Mouse (Mus musculus): Measurements from ENCODE around the gene Zbtb45. TPM values are rescaled to one million over a fixed set of nuclear protein-coding genes. Genes with fewer than 3 reads are reported as not detected.

Gene Zbtb45
- polyA plus RNA-seq, 1 experiment: 36.8 TPM

- no peak for DNase-seq (ENCODE audit: extremely low spot score in 1 of 2, low spot score in 1 of 2)
Measured at GRCm38 (mm10) chr7:13001584-13001983, 8.2 kb downstream of the Zbtb45 start.

GRCm38 (mm10) chr7:12998851-12999250 is 11.0 kb downstream of the Zbtb45 start, which contains the start of gene Trim28:
TSS of gene Trim28 (plus strand) at chr7:12999114.
- no peak for DNase-seq (ENCODE audit: extremely low spot score in 1 of 2, low spot score in 1 of 2)

- no peak for DNase-seq (ENCODE audit: extremely low spot score in 1 of 2, low spot score in 1 of 2)
Measured at GRCm38 (mm10) chr7:12998053-12998452, 11.8 kb downstream of the Zbtb45 start, which contains the start of gene Slc27a5. TSS of gene Slc27a5 (minus strand) at chr7:12998192.

GRCm38 (mm10) chr7:12997230-12997629 is 12.6 kb downstream of the Zbtb45 start:
- no peak for DNase-seq (ENCODE audit: extremely low spot score in 1 of 2, low spot score in 1 of 2)

- no peak for DNase-seq (ENCODE audit: extremely low spot score in 1 of 2, low spot score in 1 of 2)
Measured at GRCm38 (mm10) chr7:12995862-12996261, 14.0 kb downstream of the Zbtb45 start.

GRCm38 (mm10) chr7:12993148-12993547 is 16.7 kb downstream of the Zbtb45 start:
- no peak for DNase-seq (ENCODE audit: extremely low spot score in 1 of 2, low spot score in 1 of 2)

- DNase-seq (ENCODE audit: extremely low spot score in 1 of 2, low spot score in 1 of 2): no peak
Measured at GRCm38 (mm10) chr7:12992222-12992621, 17.6 kb downstream of the Zbtb45 start.

GRCm38 (mm10) chr7:12987409-12988189 is 22.2 kb downstream of the Zbtb45 start:
- no peak for DNase-seq (ENCODE audit: extremely low spot score in 1 of 2, low spot score in 1 of 2)

- no peak for DNase-seq (ENCODE audit: extremely low spot score in 1 of 2, low spot score in 1 of 2)
Measured at GRCm38 (mm10) chr7:12986906-12987305, 22.9 kb downstream of the Zbtb45 start.

- no peak for DNase-seq (ENCODE audit: extremely low spot score in 1 of 2, low spot score in 1 of 2)
Measured at GRCm38 (mm10) chr7:12985724-12986123, 24.1 kb downstream of the Zbtb45 start.

GRCm38 (mm10) chr7:12980291-12980690 is 29.5 kb downstream of the Zbtb45 start:
- no peak for DNase-seq (ENCODE audit: extremely low spot score in 1 of 2, low spot score in 1 of 2)

GRCm38 (mm10) chr7:12979776-12980175 is 30.1 kb downstream of the Zbtb45 start:
- no peak for DNase-seq (ENCODE audit: extremely low spot score in 1 of 2, low spot score in 1 of 2)

- DNase-seq (ENCODE audit: extremely low spot score in 1 of 2, low spot score in 1 of 2): no peak
Measured at GRCm38 (mm10) chr7:12978931-12979722, 30.7 kb downstream of the Zbtb45 start.

GRCm38 (mm10) chr7:12977682-12978389 is 32.0 kb downstream of the Zbtb45 start, which contains the start of gene Zfp446:
TSS of gene Zfp446 (plus strand) at chr7:12977848.
- DNase-seq (ENCODE audit: extremely low spot score in 1 of 2, low spot score in 1 of 2): peak; percentile 98 to 99

GRCm38 (mm10) chr7:12970906-12971305 is 38.9 kb downstream of the Zbtb45 start:
- no peak for DNase-seq (ENCODE audit: extremely low spot score in 1 of 2, low spot score in 1 of 2)

- peak in 1 of 2 experiments; percentile 52 for DNase-seq (ENCODE audit: extremely low spot score in 1 of 2, low spot score in 1 of 2)
Measured at GRCm38 (mm10) chr7:12966104-12966845, 43.6 kb downstream of the Zbtb45 start.

GRCm38 (mm10) chr7:12965678-12966091 is 44.1 kb downstream of the Zbtb45 start, which contains the start of gene Zfp324:
TSS of gene Zfp324 (plus strand) at chr7:12965838.
- DNase-seq (ENCODE audit: extremely low spot score in 1 of 2, low spot score in 1 of 2): peak; percentile 93 to 94

GRCm38 (mm10) chr7:12961511-12962141 is 48.2 kb downstream of the Zbtb45 start:
- peak in 1 of 2 experiments; percentile 70 for DNase-seq (ENCODE audit: extremely low spot score in 1 of 2, low spot score in 1 of 2)

GRCm38 (mm10) chr7:12959718-12960117 is 50.1 kb downstream of the Zbtb45 start:
- DNase-seq (ENCODE audit: extremely low spot score in 1 of 2, low spot score in 1 of 2): no peak

Measured in frontal cortex, adult 2 months (tissue).